Mouse (Mus musculus) stomach, postnatal 0 days (tissue): ENCODE results near the gene Hmga1.

ENCODE experiments used
- CTCF ChIP-seq: IDR thresholded peaks from 2 replicates; pipeline ENCODE4 v1.5.1; 2016; ENCODE audit warnings: antibody characterized with exemption, low read depth, mild to moderate bottlenecking, moderate library complexity
- EP300 ChIP-seq: optimal IDR thresholded peaks from 2 replicates; pipeline ENCODE3; 2016; ENCODE audit warnings: antibody characterized with exemption

GRCm38 (mm10) chr17:27610679-27611518 lies 54.6 kb downstream of the Hmga1 start:
- TF ChIP-seq CTCF: no peak
- TF ChIP-seq EP300: no peak
